ENCODE assay signal across 8 mouse cellular contexts in genomic region chr8:110997547-110998531, GRCm38 (mm10). TPM values are rescaled to one million over a fixed set of nuclear protein-coding genes. Genes with fewer than 3 reads are reported as not detected.
DNase-seq lines count a peak whose midpoint lies in the region; ATAC-seq and TF ChIP-seq lines count a peak whose summit lies in the region.

Gene Ddx19a, minus strand, starts transcription at chr8:110997800.

- H3K4me2 ChIP-seq in embryonic facial prominence, embryonic 13.5 days = peak within 1 kb of the TSS; percentile 85
- H3K4me2 ChIP-seq in limb, embryonic 13.5 days (replicated peaks) = peak within 1 kb of the TSS; percentile 83
- peak within 1 kb of the TSS; percentile 90 for H3K4me2 ChIP-seq in midbrain, embryonic 16.5 days (ENCODE audit: low read length)

- peaks cover 5% of the 10 kb centered on the region; the same call in 1 of the 2 replicates for H3K4me1 ChIP-seq in embryonic facial prominence, embryonic 13.5 days
- peaks cover 3% of the 10 kb centered on the region for H3K4me1 ChIP-seq in heart, adult 2 months (ENCODE audit: control insufficient read depth, insufficient read depth, low read length)
- H3K4me1 ChIP-seq in limb, embryonic 13.5 days = peaks cover 7% of the 10 kb centered on the region
- H3K4me1 ChIP-seq in midbrain, embryonic 16.5 days (ENCODE audit: control insufficient read depth, insufficient read depth, low read length) = peaks cover 13% of the 10 kb centered on the region

- peak; percentile 89 for DNase-seq in 3134 (ENCODE audit: extremely low read depth, insufficient read length, low spot score)
- peak; percentile 91 to 94 for DNase-seq in adrenal gland, postnatal 36 days
- peak; percentile 91 for DNase-seq in heart, adult 2 months
- peak; percentile 76 to 89 for DNase-seq in kidney, adult 8-10 months
- peak; percentile 78 to 92 for DNase-seq in spleen, postnatal 10 days (ENCODE audit: low spot score in 2 of 2)

- peak; percentile 80 for TF ChIP-seq POLR2A in heart, adult 2 months (IDR thresholded peaks at IDR 0.05; ENCODE audit: insufficient read depth, low read depth, low read length)

- WGBS in embryonic facial prominence, embryonic 13.5 days = 3% methylated on average over 58 of the region's 58 CpGs
- WGBS in heart, adult 2 months = 4% methylated on average over 58 of the region's 58 CpGs
- WGBS in limb, embryonic 13.5 days = 3% methylated on average over 58 of the region's 58 CpGs
- WGBS in midbrain, embryonic 16.5 days = 3% methylated on average over 58 of the region's 58 CpGs

- TF ChIP-seq EP300 in heart, adult 2 months (IDR thresholded peaks at IDR 0.05; ENCODE audit: insufficient read depth, low read depth, low read length) = no peak

- H3K4me3 ChIP-seq in embryonic facial prominence, embryonic 13.5 days = peak within 1 kb of the TSS; percentile 93
- peak within 1 kb of the TSS; percentile 93 for H3K4me3 ChIP-seq in heart, adult 2 months
- H3K4me3 ChIP-seq in limb, embryonic 13.5 days = peak within 1 kb of the TSS; percentile 89
- H3K4me3 ChIP-seq in midbrain, embryonic 16.5 days (ENCODE audit: low read depth, low read length) = peak within 1 kb of the TSS; percentile 63

- intact Hi-C loops in heart, adult 2 months (cut with DNase I) = loop anchor here (2.0 kb wide), 2 partner anchors 27 kb away; no protein-coding TSS in a partner anchor

- peaks cover 2% of the 10 kb centered on the region; the same call in 1 of the 2 replicates for H3K79me2 ChIP-seq in heart, adult 2 months (replicated peaks; ENCODE audit: control insufficient read depth, insufficient read depth, low read length)

- no peaks in the 10 kb centered on the region for H3K27me3 ChIP-seq in embryonic facial prominence, embryonic 13.5 days
- no peaks in the 10 kb centered on the region for H3K27me3 ChIP-seq in heart, adult 2 months (ENCODE audit: control insufficient read depth, insufficient read depth, low read length)
- H3K27me3 ChIP-seq in limb, embryonic 13.5 days = no peaks in the 10 kb centered on the region
- H3K27me3 ChIP-seq in midbrain, embryonic 16.5 days (ENCODE audit: control insufficient read depth, insufficient read depth, low read depth, low read length) = no peaks in the 10 kb centered on the region

- peak; percentile 82 for ATAC-seq in embryonic facial prominence, embryonic 13.5 days (ENCODE audit: insufficient number of reproducible peaks, insufficient read depth, low FRiP score, low TSS enrichment, low read depth)
- ATAC-seq in limb, embryonic 13.5 days (ENCODE audit: low FRiP score, low read depth) = peak; percentile 95
- peak; percentile 93 for ATAC-seq in midbrain, embryonic 16.5 days

- TF ChIP-seq CTCF in heart, adult 2 months (IDR thresholded peaks at IDR 0.05) = peak; percentile 71

- peak within 1 kb of the TSS; percentile 92 for H3K9ac ChIP-seq in embryonic facial prominence, embryonic 13.5 days
- H3K9ac ChIP-seq in heart, adult 2 months (ENCODE audit: low read depth, low read length) = peak within 1 kb of the TSS; percentile 98
- H3K9ac ChIP-seq in limb, embryonic 13.5 days = peak within 1 kb of the TSS; percentile 88
- H3K9ac ChIP-seq in midbrain, embryonic 16.5 days (ENCODE audit: low read depth, low read length) = peak within 1 kb of the TSS; percentile 72

- no peaks in the 10 kb centered on the region for H3K9me3 ChIP-seq in embryonic facial prominence, embryonic 13.5 days
- no peaks in the 10 kb centered on the region for H3K9me3 ChIP-seq in limb, embryonic 13.5 days
- H3K9me3 ChIP-seq in midbrain, embryonic 16.5 days (replicated peaks; ENCODE audit: control insufficient read depth, low read length, poor library complexity, severe bottlenecking) = no peaks in the 10 kb centered on the region

- peaks cover 14% of the 10 kb centered on the region for H3K36me3 ChIP-seq in embryonic facial prominence, embryonic 13.5 days
- no peaks in the 10 kb centered on the region for H3K36me3 ChIP-seq in heart, adult 2 months (ENCODE audit: control insufficient read depth, insufficient read depth, low read length)
- peaks cover 17% of the 10 kb centered on the region for H3K36me3 ChIP-seq in limb, embryonic 13.5 days
- H3K36me3 ChIP-seq in midbrain, embryonic 16.5 days (ENCODE audit: control insufficient read depth, insufficient read depth, low read length) = no peaks in the 10 kb centered on the region

- peak within 1 kb of the TSS; percentile 86 for H3K27ac ChIP-seq in embryonic facial prominence, embryonic 13.5 days
- peak within 1 kb of the TSS; percentile 78 for H3K27ac ChIP-seq in heart, adult 2 months
- peak within 1 kb of the TSS; percentile 82 for H3K27ac ChIP-seq in limb, embryonic 13.5 days
- peak within 1 kb of the TSS; percentile 71 for H3K27ac ChIP-seq in midbrain, embryonic 16.5 days (ENCODE audit: low read length)

RNA-seq across cellular contexts. Expression of gene Ddx19a, which starts in this region (rescaled TPM):
- total RNA-seq in adrenal gland, postnatal 36 days (2021) = 10 to 100 TPM; 44.1 to 46.8 TPM
- polyA plus RNA-seq in embryonic facial prominence, embryonic 13.5 days (2015; fragmentation: Nextera tagmentation; extraction: Ambion mirVana) = 15.6 and 15.7 TPM in 2 replicates
- total RNA-seq in heart, adult 2 months (2021) = 10 to 100 TPM; 31.7 to 34.8 TPM
- 18.0 and 29.5 TPM in 2 replicates for polyA plus RNA-seq in heart, adult 2 months (2012; rRNA removed)
- polyA plus RNA-seq in limb, embryonic 13.5 days (2015; fragmentation: Nextera tagmentation; extraction: Ambion mirVana) = 16.5 and 16.8 TPM in 2 replicates
- polyA plus RNA-seq in midbrain, embryonic 16.5 days (2015; fragmentation: Nextera tagmentation; extraction: Ambion mirVana) = 10.2 and 10.4 TPM in 2 replicates

Comparison
In these comparisons a context has a peak if more than half of its experiments do, and no peak if none do; other contexts are left out.
1. Peak in every context shown above with its lines: DNase-seq, ATAC-seq, H3K4me3 ChIP-seq and H3K27ac ChIP-seq.